Mouse (Mus musculus) common myeloid progenitor, adult 5-6 weeks (primary cell): ENCODE data around the gene Park7. TPM values are rescaled to one million over a fixed set of nuclear protein-coding genes. Genes with fewer than 3 reads are reported as not detected.

ENCODE experiments used
- ATAC-seq: replicated peaks from 2 replicates; pipeline ENCODE4 v1.8.0; 2016; ENCODE audit warnings: low read depth, mild to moderate bottlenecking, moderate TSS enrichment, inconsistent platforms; ENCODE audit not compliant: poor library complexity, severe bottlenecking
- total RNA-seq: library from RNA; stranded (forward); fragments of 200-1000, 187-1606 nt; gene quantifications from 2 replicates; pipeline ENCODE4 v1.2.3, GENCODE M21; 2017

The Park7 gene
- total RNA-seq, 1 experiment from 2014 or later, result 397 TPM

DNA sequence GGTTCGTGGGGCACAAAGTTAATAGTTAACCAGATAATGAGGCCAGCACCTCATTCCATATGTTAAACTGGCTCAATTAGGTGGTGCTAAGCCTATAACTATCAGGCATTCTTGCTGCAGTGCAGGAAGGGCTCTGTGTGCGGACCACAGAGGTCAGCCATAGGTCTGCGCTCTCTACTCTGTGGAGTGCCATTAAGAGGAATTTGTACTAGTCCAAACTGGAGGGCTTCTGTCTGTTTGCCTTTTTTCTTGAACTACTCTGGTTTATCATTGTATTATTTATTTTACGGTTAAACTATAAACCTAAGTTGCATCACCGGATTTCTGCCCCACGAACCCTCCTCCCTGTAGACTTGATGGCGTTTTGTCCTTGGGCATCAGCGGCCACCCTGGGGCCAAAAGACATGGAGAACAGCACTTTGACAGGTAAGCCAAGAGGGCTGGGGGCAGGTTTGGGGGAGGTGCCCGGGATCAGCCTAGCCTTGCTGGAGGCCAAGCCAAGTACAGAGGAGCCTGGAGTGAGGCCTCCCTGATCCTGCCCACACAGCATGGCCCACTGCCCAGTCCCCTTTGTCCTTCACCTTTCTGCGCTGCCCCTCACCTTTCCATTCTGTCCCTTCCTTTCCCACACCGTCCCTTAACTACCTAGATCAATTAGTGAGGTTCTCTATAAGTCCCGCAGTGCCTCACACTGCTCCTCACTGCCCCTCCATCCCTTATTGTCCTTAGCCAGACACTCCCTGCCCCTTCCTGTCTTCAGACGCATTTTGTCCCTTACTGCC, 60.4 kb downstream of the Park7 start, which contains the start of gene Errfi1:
Gene Errfi1, plus strand, starts transcription at position 240 of the 782 bp plus-strand sequence.
- no peak for ATAC-seq

DNA sequence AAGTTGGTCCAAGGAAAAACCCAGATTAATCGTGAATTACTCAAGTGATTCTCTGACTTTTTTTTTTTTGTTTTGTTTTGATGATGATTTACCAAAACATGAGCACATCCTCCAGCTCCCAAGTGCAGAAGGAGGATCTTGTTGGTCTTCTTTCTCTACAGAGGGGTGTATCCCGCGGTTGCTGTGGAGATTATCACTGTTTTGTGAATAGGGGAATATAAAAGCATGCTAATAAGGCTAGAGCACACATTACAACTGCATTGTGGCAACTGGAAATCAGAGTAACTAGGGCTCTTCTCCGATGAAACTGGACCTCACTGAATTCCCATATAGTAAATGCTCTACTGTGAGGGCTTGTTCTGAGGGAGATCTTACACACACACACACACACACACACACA, 61.8 kb downstream of the Park7 start:
- no peak for ATAC-seq

DNA sequence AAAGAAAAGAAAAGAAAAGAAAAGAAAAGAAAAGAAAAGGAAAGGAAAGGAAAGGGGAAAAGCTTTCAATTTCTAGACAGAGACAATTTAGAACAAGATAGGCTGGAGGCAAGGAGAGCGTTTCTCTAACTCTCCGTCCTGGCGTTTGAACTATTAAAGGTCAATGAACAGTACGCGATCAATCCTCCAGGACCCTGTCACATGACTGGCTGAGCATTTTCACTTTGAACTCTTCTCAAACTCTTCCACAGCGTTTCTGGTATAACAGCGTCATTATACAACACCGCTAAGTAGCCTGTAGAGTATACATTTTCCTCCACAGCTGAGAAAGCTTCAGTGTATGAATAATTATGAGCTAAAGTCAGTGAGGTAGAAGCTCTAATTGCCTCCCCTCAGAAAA, 62.2 kb downstream of the Park7 start:
- ATAC-seq, result no peak

DNA sequence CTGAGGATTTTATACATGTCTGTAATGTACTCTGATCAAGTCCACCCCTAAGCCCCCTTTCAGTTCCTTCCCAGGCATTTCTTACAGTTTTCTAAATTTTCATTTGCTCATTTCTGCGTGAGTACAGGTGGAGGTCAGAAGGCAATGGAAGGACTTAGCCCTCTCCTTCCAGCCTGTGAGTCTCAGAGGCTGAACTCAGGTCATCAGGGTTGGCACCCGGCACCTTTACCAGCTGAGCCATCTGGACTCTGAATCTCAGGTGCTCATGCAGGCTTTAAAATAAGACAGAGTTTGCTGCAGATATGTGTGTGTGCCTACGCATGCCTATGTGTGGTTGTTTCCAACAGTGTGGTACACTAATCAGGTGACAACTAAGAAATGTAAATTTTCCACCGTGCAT, 63.3 kb downstream of the Park7 start:
- ATAC-seq, result no peak

DNA sequence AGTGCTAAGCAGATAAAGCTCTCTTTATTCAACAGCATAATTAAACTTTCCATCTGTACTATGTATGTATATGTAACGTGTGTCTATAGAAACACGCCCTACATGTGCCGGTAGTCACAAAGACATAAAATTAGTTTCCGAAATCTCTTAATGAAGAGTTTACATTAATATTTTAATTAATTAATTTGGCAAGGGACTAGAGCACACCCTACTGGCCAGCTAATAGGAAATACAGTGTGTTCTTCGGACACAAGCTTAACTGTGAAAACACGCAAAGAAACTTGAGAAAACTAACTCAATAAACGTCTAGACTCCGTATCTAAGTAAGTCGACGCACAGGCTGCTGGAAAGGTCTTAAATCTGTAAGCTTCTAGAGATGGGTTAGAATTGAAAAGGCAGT, 64.3 kb downstream of the Park7 start:
- no peak for ATAC-seq

Other genes starting within 250 kb of the Park7 start
- gene Errfi1, start 60.5 kb downstream of the Park7 start, total RNA-seq, result 0.05 and 0.59 TPM in 2 replicates
- gene Tnfrsf9, start 125 bp upstream of the Park7 start, total RNA-seq, result not detected in 2 replicates
- gene Uts2, start 82.7 kb upstream of the Park7 start, total RNA-seq, result not detected in 2 replicates
- 3.7 and 4.8 TPM in 2 replicates for gene Per3, start 130.2 kb upstream of the Park7 start, total RNA-seq
- gene Vamp3, start 143.5 kb upstream of the Park7 start, total RNA-seq, result 66.4 and 80.9 TPM in 2 replicates
- not detected in 2 replicates for gene Gm13090, start 175.1 kb upstream of the Park7 start, total RNA-seq